Mouse (Mus musculus) lung, postnatal 0 days (tissue): Measurements from ENCODE around the gene Itih3. TPM values are rescaled to one million over a fixed set of nuclear protein-coding genes. Genes with fewer than 3 reads are reported as not detected.

ENCODE experiments used
- ATAC-seq: fragments of 200-750 bp; cut with Nextera tagmentation; 2 replicates; pipeline ENCODE4 v1.8.0; 2017; ENCODE audit warnings: moderate library complexity
- DNase-seq: peaks from one replicate; pipeline ENCODE4 v3.0.0-alpha.2; 2016; ENCODE audit warnings: low spot score
- H3K27ac ChIP-seq: fragments of 300-500 bp; sonication (generic); 2 replicates; pipeline ENCODE4 v1.5.1; 2014; ENCODE audit warnings: antibody characterized with exemption, mild to moderate bottlenecking, low read length, mixed read lengths
- H3K27me3 ChIP-seq: fragments of 300-500 bp; sonication (generic); replicated peaks from 2 replicates; pipeline ENCODE4 v1.6.1; 2014; ENCODE audit warnings: low read length, mixed read lengths; ENCODE audit not compliant: insufficient read depth
- H3K36me3 ChIP-seq: fragments of 300-500 bp; sonication (generic); 2 replicates; pipeline ENCODE4 v1.6.1; 2014; ENCODE audit warnings: low read length, mixed read lengths; ENCODE audit not compliant: insufficient read depth
- H3K4me1 ChIP-seq: fragments of 300-500 bp; sonication (generic); 2 replicates; pipeline ENCODE4 v1.6.1; 2014; ENCODE audit warnings: antibody characterized with exemption, low read depth, low read length, mixed read lengths; ENCODE audit not compliant: insufficient read depth
- H3K4me2 ChIP-seq: fragments of 300-500 bp; sonication (generic); replicated peaks from 2 replicates; pipeline ENCODE4 v1.6.1; 2014; ENCODE audit warnings: low read depth, mild to moderate bottlenecking, low read length, moderate library complexity, mixed read lengths
- H3K4me3 ChIP-seq: fragments of 300-500 bp; sonication (generic); 2 replicates; pipeline ENCODE4 v1.5.1; 2014; ENCODE audit warnings: low read depth, low read length
- H3K9ac ChIP-seq: fragments of 300-500 bp; sonication (generic); replicated peaks from 2 replicates; pipeline ENCODE4 v1.6.1; 2014; ENCODE audit warnings: low read depth, mild to moderate bottlenecking
- H3K9me3 ChIP-seq: fragments of 300-500 bp; sonication (generic); 2 replicates; pipeline ENCODE4 v1.6.1; 2016; ENCODE audit warnings: low read length, mixed read lengths
- CTCF ChIP-seq: IDR thresholded peaks from 2 replicates; pipeline ENCODE4 v1.5.1; 2016; ENCODE audit warnings: antibody characterized with exemption, mild to moderate bottlenecking
- EP300 ChIP-seq: IDR thresholded peaks from 2 replicates; pipeline ENCODE4 v1.6.1; 2016; ENCODE audit warnings: antibody characterized with exemption, mild to moderate bottlenecking, control low read depth
- WGBS: fragments of 180-500 bp; shearing (Covaris S2); extraction: QIAGEN DNeasy Blood & Tissue Kit; methylation state at CpG from one replicate; pipeline ENCODE4 v1.1.7; 2014; 5-methylcytosine and 5-hydroxymethylcytosine counted together
- polyA plus RNA-seq: library from polyadenylated mRNA; unstranded; fragments of >200 nt; fragmentation: Nextera tagmentation; extraction: Ambion mirVana; gene quantifications from 2 replicates; pipeline ENCODE4 v1.2.1, GENCODE M21; 2015

The Itih3 gene
- polyA plus RNA-seq, 1 experiment from 2014 or later = 2.5 TPM

DNA sequence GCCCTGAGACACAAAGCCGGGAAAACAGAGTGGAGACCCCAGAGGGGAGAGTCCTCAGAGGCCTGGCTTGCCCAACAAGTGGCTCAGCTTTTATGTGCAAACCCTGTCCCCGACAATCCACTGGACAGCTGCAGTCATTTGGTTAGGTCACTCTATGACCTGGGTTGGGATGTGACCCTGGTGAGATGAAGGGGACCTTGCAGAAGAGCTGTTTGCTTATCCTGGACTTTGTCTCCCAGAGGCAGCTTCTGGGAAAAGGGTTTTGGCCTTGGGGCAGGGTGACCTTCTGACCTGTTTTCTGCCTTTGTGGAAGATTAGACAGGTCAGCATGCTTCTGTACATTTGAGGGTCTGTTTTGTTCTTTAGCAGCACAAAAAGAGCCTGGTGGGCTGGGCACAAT lies 21.2 kb upstream of the Itih3 start:
- no peak for ATAC-seq
- Histone ChIP-seq H3K4me2 (no peak overlapping the region), H3K27ac (peak overlapping the region; percentile 77), H3K36me3 (no peaks in the 10 kb centered on the region), H3K9me3 (no peaks in the 10 kb centered on the region), H3K27me3 (no peaks in the 10 kb centered on the region), H3K4me3 (no peak overlapping the region), H3K9ac (no peak overlapping the region), H3K4me1 (no peaks in the 10 kb centered on the region; the same call in 1 of the 2 replicates)
- no peak for DNase-seq
- WGBS = 82% methylated on average over 2 of the region's 2 CpGs
- TF ChIP-seq EP300 (no peak), CTCF (no peak)

GRCm38 (mm10) chr14:30943860-30944674 lies 20.5 kb upstream of the Itih3 start:
- ATAC-seq (peak; percentile 82), DNase-seq (peak; percentile 89)
- no peaks in the 10 kb centered on the region for H3K9me3 ChIP-seq
- no peak overlapping the region for H3K4me3 ChIP-seq
- H3K4me2 ChIP-seq = no peak overlapping the region
- WGBS = 38% methylated on average over 11 of the region's 11 CpGs
- no peaks in the 10 kb centered on the region; the same call in 1 of the 2 replicates for H3K4me1 ChIP-seq
- H3K36me3 ChIP-seq = no peaks in the 10 kb centered on the region
- H3K9ac ChIP-seq = no peak overlapping the region; the same call in 1 of the 2 replicates
- H3K27me3 ChIP-seq = no peaks in the 10 kb centered on the region
- peak; percentile 85 for TF ChIP-seq CTCF
- TF ChIP-seq EP300 = peak; percentile 68
- peak overlapping the region; percentile 77 for H3K27ac ChIP-seq

DNA sequence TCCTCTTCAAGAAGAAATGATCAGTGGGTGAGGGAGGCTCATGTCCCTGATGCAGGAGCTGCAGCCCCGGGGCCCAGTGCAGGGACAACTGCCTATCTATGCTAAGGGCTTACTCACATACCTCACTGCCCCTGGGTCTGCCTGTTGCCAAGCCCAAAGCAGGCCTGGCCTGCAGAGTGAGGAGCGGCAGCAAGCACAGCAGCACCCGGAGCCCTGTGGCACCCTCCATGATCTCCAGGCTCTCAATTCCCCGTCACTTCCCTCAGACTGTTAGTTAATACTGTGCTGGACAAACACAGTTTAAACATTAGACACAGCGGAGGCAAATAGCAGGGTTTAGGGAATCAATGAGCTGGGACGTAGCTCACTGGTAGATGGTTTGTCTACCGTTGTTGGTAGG lies 19.5 kb upstream of the Itih3 start, which contains the start of gene Itih1:
Gene Itih1, minus strand, starts transcription at position 252 of the 400 bp plus-strand sequence.
- H3K27me3 ChIP-seq = no peaks in the 10 kb centered on the region
- no peak for TF ChIP-seq CTCF
- TF ChIP-seq EP300 = no peak
- no peak within 1 kb of the TSS for H3K4me3 ChIP-seq
- no peaks in the 10 kb centered on the region for H3K9me3 ChIP-seq
- H3K4me2 ChIP-seq = no peak within 1 kb of the TSS
- no peak for DNase-seq
- no peak within 1 kb of the TSS; the same call in 1 of the 2 replicates for H3K9ac ChIP-seq
- no peak for ATAC-seq
- H3K36me3 ChIP-seq = no peaks in the 10 kb centered on the region
- H3K4me1 ChIP-seq = no peaks in the 10 kb centered on the region; the same call in 1 of the 2 replicates
- peak within 1 kb of the TSS; percentile 77 for H3K27ac ChIP-seq
- WGBS = 72% methylated on average over 7 of the region's 7 CpGs

- TF ChIP-seq EP300 (0 out of 2 replicates have a peak, but pooled peaks have one; percentile 14), CTCF (no peak)
- H3K27ac ChIP-seq = no peak overlapping the region
- H3K4me3 ChIP-seq = no peak overlapping the region
- ATAC-seq (peak; percentile 34), DNase-seq (peak; percentile 60)
- H3K27me3 ChIP-seq = no peaks in the 10 kb centered on the region
- WGBS = 74% methylated on average over 4 of the region's 4 CpGs
- H3K9me3 ChIP-seq = no peaks in the 10 kb centered on the region
- H3K36me3 ChIP-seq = no peaks in the 10 kb centered on the region
- H3K4me1 ChIP-seq = no peaks in the 10 kb centered on the region; the same call in 1 of the 2 replicates
- H3K9ac ChIP-seq = no peak overlapping the region
- no peak overlapping the region for H3K4me2 ChIP-seq
These were observed 18.7 kb upstream of the Itih3 start for GRCm38 (mm10) chr14:30942254-30942653.

GRCm38 (mm10) chr14:30933351-30933750 lies 9.8 kb upstream of the Itih3 start:
- Histone ChIP-seq H3K9ac (no peak overlapping the region), H3K27me3 (no peaks in the 10 kb centered on the region), H3K36me3 (no peaks in the 10 kb centered on the region), H3K4me1 (no peaks in the 10 kb centered on the region), H3K4me2 (no peak overlapping the region), H3K9me3 (no peaks in the 10 kb centered on the region), H3K4me3 (no peak overlapping the region), H3K27ac (no peak overlapping the region)
- ATAC-seq = no peak
- no peak for DNase-seq
- TF ChIP-seq CTCF = no peak
- TF ChIP-seq EP300 = no peak
- WGBS = 79% methylated on average over 9 of the region's 9 CpGs

- DNase-seq (no peak), ATAC-seq (no peak)
- H3K4me2 ChIP-seq = no peak overlapping the region
- 77% methylated on average over 4 of the region's 4 CpGs for WGBS
- no peak overlapping the region for H3K27ac ChIP-seq
- no peaks in the 10 kb centered on the region for H3K4me1 ChIP-seq
- H3K9me3 ChIP-seq = no peaks in the 10 kb centered on the region
- no peak overlapping the region for H3K4me3 ChIP-seq
- TF ChIP-seq EP300 (no peak), CTCF (no peak)
- no peak overlapping the region for H3K9ac ChIP-seq
- H3K36me3 ChIP-seq = no peaks in the 10 kb centered on the region
- H3K27me3 ChIP-seq = no peaks in the 10 kb centered on the region
These were observed 6.8 kb upstream of the Itih3 start for GRCm38 (mm10) chr14:30930386-30930785.
